Mouse (Mus musculus): ENCODE data around the gene Stx3. TPM values are rescaled to one million over a fixed set of nuclear protein-coding genes. Genes with fewer than 3 reads are reported as not detected.
A peak's percentile ranks its signal among the peaks of the same experiment; 100 is the strongest.

Gene Stx3
- polyA plus RNA-seq, 1 experiment from 2014 or later, result 20.2 TPM

- 25% methylated on average over 6 of the region's 6 CpGs for WGBS
- H3K9me3 ChIP-seq (replicated peaks; ENCODE audit: control insufficient read depth, low read length), result no peaks in the 10 kb centered on the region
- H3K36me3 ChIP-seq (ENCODE audit: control insufficient read depth, insufficient read depth, low read length), result no peaks in the 10 kb centered on the region
- H3K4me2 ChIP-seq (ENCODE audit: low read depth, low read length), result peak overlapping the region; percentile 96
- no peak for ATAC-seq (ENCODE audit: insufficient read depth, low FRiP score)
- no peaks in the 10 kb centered on the region for H3K27me3 ChIP-seq (ENCODE audit: control insufficient read depth, insufficient read depth, low read length)
- peak overlapping the region; percentile 92 for H3K9ac ChIP-seq (ENCODE audit: low read length)
- H3K4me1 ChIP-seq (ENCODE audit: control insufficient read depth, insufficient read depth, low read length), result peaks cover 20% of the 10 kb centered on the region
- no peak overlapping the region for H3K27ac ChIP-seq (ENCODE audit: low read length)
- peak overlapping the region; percentile 87 for H3K4me3 ChIP-seq (replicated peaks; ENCODE audit: low read length)
Measured at GRCm38 (mm10) chr19:11820211-11820610, 1.0 kb upstream of the Stx3 start.

GRCm38 (mm10) chr19:11819800-11820199, 597 bp upstream of the Stx3 start:
- H3K9ac ChIP-seq (ENCODE audit: low read length), result peak overlapping the region; percentile 92
- WGBS, result under 1% methylated on average over 15 of the region's 15 CpGs

GRCm38 (mm10) chr19:11818199-11819142, 732 bp downstream of the Stx3 start:
- peak; percentile 92 for ATAC-seq (ENCODE audit: insufficient read depth, low FRiP score)
- Histone ChIP-seq H3K27me3 (ENCODE audit: control insufficient read depth, insufficient read depth, low read length) (no peaks in the 10 kb centered on the region), H3K9ac (ENCODE audit: low read length) (peak overlapping the region; percentile 92), H3K4me3 (replicated peaks; ENCODE audit: low read length) (peak overlapping the region; percentile 87), H3K27ac (ENCODE audit: low read length) (peak overlapping the region; percentile 86), H3K9me3 (replicated peaks; ENCODE audit: control insufficient read depth, low read length) (no peaks in the 10 kb centered on the region), H3K4me1 (ENCODE audit: control insufficient read depth, insufficient read depth, low read length) (peaks cover 22% of the 10 kb centered on the region), H3K4me2 (ENCODE audit: low read depth, low read length) (peak overlapping the region; percentile 96), H3K36me3 (ENCODE audit: control insufficient read depth, insufficient read depth, low read length) (no peaks in the 10 kb centered on the region)
- WGBS, result 1% methylated on average over 61 of the region's 83 CpGs

More at GRCm38 (mm10) chr19:11819800-11820199, 597 bp upstream of the Stx3 start:
- Histone ChIP-seq H3K27ac (ENCODE audit: low read length) (no peak overlapping the region), H3K4me3 (replicated peaks; ENCODE audit: low read length) (peak overlapping the region; percentile 87), H3K36me3 (ENCODE audit: control insufficient read depth, insufficient read depth, low read length) (no peaks in the 10 kb centered on the region), H3K9me3 (replicated peaks; ENCODE audit: control insufficient read depth, low read length) (no peaks in the 10 kb centered on the region), H3K27me3 (ENCODE audit: control insufficient read depth, insufficient read depth, low read length) (no peaks in the 10 kb centered on the region), H3K4me1 (ENCODE audit: control insufficient read depth, insufficient read depth, low read length) (peaks cover 20% of the 10 kb centered on the region), H3K4me2 (ENCODE audit: low read depth, low read length) (peak overlapping the region; percentile 96)
- ATAC-seq (ENCODE audit: insufficient read depth, low FRiP score), result peak; percentile 54; the same call in 1 of the 2 replicates

GRCm38 (mm10) chr19:11817586-11817985, 1.6 kb downstream of the Stx3 start:
- Histone ChIP-seq H3K9me3 (replicated peaks; ENCODE audit: control insufficient read depth, low read length) (no peaks in the 10 kb centered on the region), H3K4me2 (ENCODE audit: low read depth, low read length) (peak overlapping the region; percentile 96), H3K9ac (ENCODE audit: low read length) (peak overlapping the region; percentile 92), H3K27ac (ENCODE audit: low read length) (no peak overlapping the region), H3K36me3 (ENCODE audit: control insufficient read depth, insufficient read depth, low read length) (no peaks in the 10 kb centered on the region), H3K4me1 (ENCODE audit: control insufficient read depth, insufficient read depth, low read length) (peaks cover 28% of the 10 kb centered on the region), H3K27me3 (ENCODE audit: control insufficient read depth, insufficient read depth, low read length) (no peaks in the 10 kb centered on the region), H3K4me3 (replicated peaks; ENCODE audit: low read length) (peak overlapping the region; percentile 87)
- ATAC-seq (ENCODE audit: insufficient read depth, low FRiP score), result no peak
- WGBS, result 15% methylated on average over 5 of the region's 5 CpGs

- no peak overlapping the region for H3K27ac ChIP-seq (ENCODE audit: low read length)
- no peak overlapping the region for H3K9ac ChIP-seq (ENCODE audit: low read length)
- no peaks in the 10 kb centered on the region for H3K9me3 ChIP-seq (replicated peaks; ENCODE audit: control insufficient read depth, low read length)
- 57% methylated on average over 6 of the region's 6 CpGs for WGBS
- 0 out of 2 replicates have a peak overlapping the region, but pooled peaks have one; percentile 96 for H3K4me2 ChIP-seq (ENCODE audit: low read depth, low read length)
- H3K4me3 ChIP-seq (replicated peaks; ENCODE audit: low read length), result no peak overlapping the region
- H3K36me3 ChIP-seq (ENCODE audit: control insufficient read depth, insufficient read depth, low read length), result no peaks in the 10 kb centered on the region
- ATAC-seq (ENCODE audit: insufficient read depth, low FRiP score), result no peak
- peaks cover 28% of the 10 kb centered on the region for H3K4me1 ChIP-seq (ENCODE audit: control insufficient read depth, insufficient read depth, low read length)
- no peaks in the 10 kb centered on the region for H3K27me3 ChIP-seq (ENCODE audit: control insufficient read depth, insufficient read depth, low read length)
Measured at GRCm38 (mm10) chr19:11816706-11817105, 2.5 kb downstream of the Stx3 start.

GRCm38 (mm10) chr19:11814742-11815333, 4.4 kb downstream of the Stx3 start:
- Histone ChIP-seq H3K4me3 (replicated peaks; ENCODE audit: low read length) (no peak overlapping the region), H3K36me3 (ENCODE audit: control insufficient read depth, insufficient read depth, low read length) (no peaks in the 10 kb centered on the region), H3K27me3 (ENCODE audit: control insufficient read depth, insufficient read depth, low read length) (no peaks in the 10 kb centered on the region), H3K4me1 (ENCODE audit: control insufficient read depth, insufficient read depth, low read length) (peaks cover 32% of the 10 kb centered on the region), H3K9me3 (replicated peaks; ENCODE audit: control insufficient read depth, low read length) (no peaks in the 10 kb centered on the region), H3K27ac (ENCODE audit: low read length) (no peak overlapping the region), H3K9ac (ENCODE audit: low read length) (no peak overlapping the region), H3K4me2 (ENCODE audit: low read depth, low read length) (no peak overlapping the region)
- no peak for ATAC-seq (ENCODE audit: insufficient read depth, low FRiP score)
- 69% methylated on average over 6 of the region's 6 CpGs for WGBS

GRCm38 (mm10) chr19:11813649-11814048, 5.6 kb downstream of the Stx3 start:
- Histone ChIP-seq H3K27me3 (ENCODE audit: control insufficient read depth, insufficient read depth, low read length) (no peaks in the 10 kb centered on the region), H3K4me1 (ENCODE audit: control insufficient read depth, insufficient read depth, low read length) (peaks cover 27% of the 10 kb centered on the region), H3K9me3 (replicated peaks; ENCODE audit: control insufficient read depth, low read length) (no peaks in the 10 kb centered on the region), H3K36me3 (ENCODE audit: control insufficient read depth, insufficient read depth, low read length) (no peaks in the 10 kb centered on the region), H3K4me3 (replicated peaks; ENCODE audit: low read length) (no peak overlapping the region), H3K4me2 (ENCODE audit: low read depth, low read length) (no peak overlapping the region), H3K27ac (ENCODE audit: low read length) (peak overlapping the region; percentile 76), H3K9ac (ENCODE audit: low read length) (peak overlapping the region; percentile 20; the same call in 1 of the 2 replicates)
- WGBS, result 17% methylated on average over 8 of the region's 8 CpGs
- peak; percentile 20; the same call in 1 of the 2 replicates for ATAC-seq (ENCODE audit: insufficient read depth, low FRiP score)

- H3K4me1 ChIP-seq (ENCODE audit: control insufficient read depth, insufficient read depth, low read length), result peaks cover 27% of the 10 kb centered on the region
- no peak overlapping the region for H3K4me3 ChIP-seq (replicated peaks; ENCODE audit: low read length)
- 57% methylated on average over 4 of the region's 4 CpGs for WGBS
- H3K4me2 ChIP-seq (ENCODE audit: low read depth, low read length), result no peak overlapping the region
- H3K27ac ChIP-seq (ENCODE audit: low read length), result peak overlapping the region; percentile 76; the same call in 1 of the 2 replicates
- no peaks in the 10 kb centered on the region for H3K9me3 ChIP-seq (replicated peaks; ENCODE audit: control insufficient read depth, low read length)
- H3K9ac ChIP-seq (ENCODE audit: low read length), result no peak overlapping the region
- no peaks in the 10 kb centered on the region for H3K27me3 ChIP-seq (ENCODE audit: control insufficient read depth, insufficient read depth, low read length)
- 0 out of 2 replicates have a peak, but pooled peaks have one; percentile 26 for ATAC-seq (ENCODE audit: insufficient read depth, low FRiP score)
- H3K36me3 ChIP-seq (ENCODE audit: control insufficient read depth, insufficient read depth, low read length), result no peaks in the 10 kb centered on the region
Measured at GRCm38 (mm10) chr19:11813136-11813535, 6.1 kb downstream of the Stx3 start.
